Mouse (Mus musculus) stomach, postnatal 0 days (tissue): ENCODE results near the gene Ccr1. TPM values are rescaled to one million over a fixed set of nuclear protein-coding genes. Genes with fewer than 3 reads are reported as not detected.
A peak's percentile ranks its signal among the peaks of the same experiment; 100 is the strongest.
"Not testable (repeated sequence)": the region's sequence is repeated elsewhere in the genome, so short reads cannot be mapped to it uniquely, and the experiment has no call there.

Experiments used
- ATAC-seq: fragments of 200-750 bp; cut with Nextera tagmentation; 2 replicates; pipeline ENCODE4 v1.8.0; 2017; ENCODE audit not compliant: low FRiP score, low TSS enrichment
- DNase-seq: peaks from one replicate; pipeline ENCODE4 v3.0.0-alpha.2; 2016; ENCODE audit warnings: low spot score
- H3K27ac ChIP-seq: fragments of 300-500 bp; sonication (generic); replicated peaks from 2 replicates; pipeline ENCODE4 v1.5.1; 2014; ENCODE audit warnings: mild to moderate bottlenecking, control low read depth
- H3K27me3 ChIP-seq: fragments of 300-500 bp; sonication (generic); 2 replicates; pipeline ENCODE4 v1.6.1; 2014; ENCODE audit warnings: low read length; ENCODE audit not compliant: control insufficient read depth, insufficient read depth
- H3K36me3 ChIP-seq: fragments of 300-500 bp; sonication (generic); 2 replicates; pipeline ENCODE4 v1.6.1; 2014; ENCODE audit warnings: low read length, mixed read lengths; ENCODE audit not compliant: control insufficient read depth, insufficient read depth
- H3K4me1 ChIP-seq: fragments of 300-500 bp; sonication (generic); replicated peaks from 2 replicates; pipeline ENCODE4 v1.6.1; 2014; ENCODE audit warnings: antibody characterized with exemption; ENCODE audit not compliant: control insufficient read depth, insufficient read depth
- H3K4me2 ChIP-seq: fragments of 300-500 bp; sonication (generic); replicated peaks from 2 replicates; pipeline ENCODE4 v1.6.1; 2014; ENCODE audit warnings: low read depth, mild to moderate bottlenecking, control low read depth, moderate library complexity
- H3K4me3 ChIP-seq: fragments of 300-500 bp; sonication (generic); 2 replicates; pipeline ENCODE4 v1.5.1; 2014; ENCODE audit warnings: low read depth, low read length, control low read depth
- H3K9ac ChIP-seq: fragments of 300-500 bp; sonication (generic); 2 replicates; pipeline ENCODE4 v1.6.1; 2014; ENCODE audit warnings: mild to moderate bottlenecking, low read length, control low read depth, mixed read lengths
- H3K9me3 ChIP-seq: fragments of 300-500 bp; sonication (generic); 2 replicates; pipeline ENCODE4 v1.6.1; 2016; ENCODE audit warnings: low read length; ENCODE audit not compliant: control insufficient read depth
- CTCF ChIP-seq: IDR thresholded peaks from 2 replicates; pipeline ENCODE4 v1.5.1; 2016; ENCODE audit warnings: antibody characterized with exemption, low read depth, mild to moderate bottlenecking, moderate library complexity
- EP300 ChIP-seq: optimal IDR thresholded peaks from 2 replicates; pipeline ENCODE3; 2016; ENCODE audit warnings: antibody characterized with exemption
- WGBS: fragments of 180-500 bp; shearing (Covaris S2); extraction: QIAGEN DNeasy Blood & Tissue Kit; methylation state at CpG from one replicate; pipeline ENCODE4 v1.1.7; 2014; 5-methylcytosine and 5-hydroxymethylcytosine counted together
- polyA plus RNA-seq: library from polyadenylated mRNA; unstranded; fragments of >200 nt; fragmentation: Nextera tagmentation; extraction: Ambion mirVana; gene quantifications from 2 replicates; pipeline ENCODE4 v1.2.1, GENCODE M21; 2015

Gene Ccr1
- polyA plus RNA-seq, 1 experiment from 2014 or later = 3.9 TPM

DNA sequence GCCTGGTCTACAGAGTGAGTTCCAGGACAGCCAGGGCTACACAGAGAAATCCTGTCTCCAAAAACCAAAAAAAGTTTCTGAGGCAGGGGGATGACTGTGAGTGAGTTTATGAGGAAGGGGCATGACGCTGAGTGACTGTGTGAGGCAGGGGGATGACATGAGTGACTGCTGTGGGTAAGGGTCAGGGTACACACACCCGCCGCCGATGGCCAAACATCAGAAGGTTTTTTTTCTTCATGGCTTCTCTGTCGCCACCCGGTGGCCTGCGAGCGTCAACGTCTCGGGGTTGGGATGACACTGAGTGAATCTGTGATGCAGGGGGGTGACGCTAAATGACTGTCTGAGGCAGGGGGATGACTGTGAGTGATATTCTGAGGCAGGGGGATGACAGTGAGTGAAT lies 44.5 kb downstream of the Ccr1 start:
- peak overlapping the region; percentile 95 for H3K27ac ChIP-seq
- H3K4me3 ChIP-seq = peak overlapping the region; percentile 60
- DNase-seq (peak; percentile 80), ATAC-seq (peak; percentile 47)
- H3K4me1 ChIP-seq, H3K9me3 ChIP-seq, H3K9ac ChIP-seq, H3K27me3 ChIP-seq, H3K36me3 ChIP-seq: not testable (repeated sequence)
- under 1% methylated on average over 11 of the region's 11 CpGs for WGBS
- H3K4me2 ChIP-seq = peak overlapping the region; percentile 70
- TF ChIP-seq CTCF = peak; percentile 74

DNA sequence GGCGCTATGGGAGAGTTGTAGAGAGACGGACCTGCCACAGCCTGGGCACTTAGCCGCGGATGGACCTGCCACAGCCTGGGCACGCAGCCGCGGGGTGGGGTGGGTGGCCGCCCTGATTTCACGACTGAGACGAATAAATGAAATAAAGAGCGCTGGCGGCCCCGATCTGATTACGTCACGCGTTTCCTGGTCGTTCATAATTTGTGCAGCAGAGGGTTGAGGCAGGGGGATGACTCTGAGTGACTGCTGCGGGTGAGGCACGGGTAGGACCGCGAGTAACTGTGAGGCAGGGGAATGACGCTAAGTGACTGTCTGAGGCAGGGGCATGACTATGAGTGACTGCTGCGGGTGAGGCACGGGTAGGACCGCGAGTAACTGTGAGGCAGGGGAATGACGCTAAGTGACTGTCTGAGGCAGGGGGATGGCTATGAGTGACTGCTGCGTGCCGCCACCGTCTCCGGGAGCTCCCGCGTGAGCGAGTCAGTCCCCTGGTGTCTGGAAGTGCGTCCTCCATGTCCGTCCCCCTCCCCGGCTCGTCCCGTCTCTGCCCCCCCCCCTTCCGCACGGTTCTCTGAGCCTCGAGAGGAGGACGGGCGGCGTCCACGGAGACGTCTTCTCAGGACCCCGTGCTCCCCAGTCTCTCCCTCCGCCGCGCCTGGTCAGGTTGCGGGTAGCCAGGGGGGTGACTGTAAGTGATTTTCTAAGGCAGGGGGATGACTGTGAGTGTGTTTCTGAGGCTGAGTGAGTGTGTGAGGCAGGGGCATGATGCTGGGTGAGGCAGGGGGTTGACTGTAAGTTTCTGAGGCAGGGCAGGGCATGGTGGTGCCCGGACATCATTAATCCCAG lies 45.1 kb downstream of the Ccr1 start:
- Histone ChIP-seq H3K36me3 (no peaks in the 10 kb centered on the region), H3K4me1 (no peaks in the 10 kb centered on the region), H3K4me2 (peak overlapping the region; percentile 70), H3K9ac (peak overlapping the region; percentile 47; the same call in 1 of the 2 replicates), H3K27me3 (no peaks in the 10 kb centered on the region), H3K9me3 (no peaks in the 10 kb centered on the region), H3K4me3 (peak overlapping the region; percentile 37), H3K27ac (peak overlapping the region; percentile 40; the same call in 1 of the 2 replicates)
- 0 out of 2 replicates have a peak, but pooled peaks have one; percentile 1 for ATAC-seq
- WGBS = under 1% methylated on average over 51 of the region's 53 CpGs
- no peak for TF ChIP-seq CTCF
- no peak for TF ChIP-seq EP300
- DNase-seq = peak; percentile 56

Other genes with a start within 250 kb of the Ccr1 start
- 0.41 and 0.44 TPM in 2 replicates for gene Cxcr6, start 162.2 kb downstream of the Ccr1 start, polyA plus RNA-seq
- 6.8 and 6.9 TPM in 2 replicates for gene Fyco1, start 116.8 kb downstream of the Ccr1 start, polyA plus RNA-seq
- 0.02 and 0.04 TPM in 2 replicates for gene Xcr1, start 106.7 kb downstream of the Ccr1 start, polyA plus RNA-seq
- not detected in 2 replicates for gene Ccr1l1, start 9.7 kb upstream of the Ccr1 start, polyA plus RNA-seq
- 0.02 and 0.04 TPM in 2 replicates for gene Ccr3, start 53.3 kb upstream of the Ccr1 start, polyA plus RNA-seq
- gene Ccr2, start 133.3 kb upstream of the Ccr1 start, polyA plus RNA-seq = 0.74 and 1.2 TPM in 2 replicates
- gene Ccr5, start 152.9 kb upstream of the Ccr1 start, polyA plus RNA-seq = 0.42 and 0.63 TPM in 2 replicates